Mouse (Mus musculus): ENCODE data around the gene Tigd3. TPM values are rescaled to one million over a fixed set of nuclear protein-coding genes. Genes with fewer than 3 reads are reported as not detected.
A peak's percentile ranks its signal among the peaks of the same experiment; 100 is the strongest.

The Tigd3 gene
- polyA plus RNA-seq, 1 experiment = 0.70 TPM

GRCm38 (mm10) chr19:5879735-5880134, 14.2 kb downstream of the Tigd3 start:
- Histone ChIP-seq H3K4me3 (ENCODE audit: insufficient read depth, low read length) (peak overlapping the region; percentile 31), H3K4me1 (ENCODE audit: control insufficient read depth, insufficient read depth, low read length) (peaks cover 45% of the 10 kb centered on the region), H3K27ac (ENCODE audit: insufficient read depth, low read depth, low read length) (no peak overlapping the region)
- TF ChIP-seq POLR2A (IDR thresholded peaks at IDR 0.05; ENCODE audit: borderline replicate concordance, low read depth, low read length) (no peak), CTCF (IDR thresholded peaks at IDR 0.05; ENCODE audit: low read depth, low read length) (no peak)

DNA sequence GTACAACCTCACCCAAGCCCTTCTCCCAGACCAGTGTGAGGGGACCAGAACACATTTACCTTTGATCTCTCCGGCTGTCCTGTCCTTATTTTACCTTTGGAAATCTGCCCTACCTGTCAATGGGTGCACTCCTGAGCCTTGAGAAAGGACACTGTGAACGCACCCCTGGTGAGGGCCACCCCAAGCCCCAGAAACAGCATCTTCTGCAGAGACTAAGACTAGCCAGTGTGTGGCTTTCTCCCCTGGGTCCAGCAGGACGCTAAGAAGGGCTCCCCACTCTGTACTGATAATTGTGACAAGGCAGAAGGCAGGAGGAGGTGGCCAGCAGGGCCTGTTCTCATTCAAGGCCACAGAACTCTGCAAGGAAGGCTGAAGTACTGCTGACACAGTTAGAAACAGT, 15.0 kb downstream of the Tigd3 start:
- Histone ChIP-seq H3K27ac (ENCODE audit: insufficient read depth, low read depth, low read length) (peak overlapping the region; percentile 98), H3K4me1 (ENCODE audit: control insufficient read depth, insufficient read depth, low read length) (peaks cover 47% of the 10 kb centered on the region), H3K4me3 (ENCODE audit: insufficient read depth, low read length) (peak overlapping the region; percentile 64)
- TF ChIP-seq CTCF (IDR thresholded peaks at IDR 0.05; ENCODE audit: low read depth, low read length) (no peak), POLR2A (IDR thresholded peaks at IDR 0.05; ENCODE audit: borderline replicate concordance, low read depth, low read length) (no peak)

GRCm38 (mm10) chr19:5878362-5878722, 15.6 kb downstream of the Tigd3 start:
- H3K4me3 ChIP-seq (ENCODE audit: insufficient read depth, low read length) = peak overlapping the region; percentile 64
- peak overlapping the region; percentile 98 for H3K27ac ChIP-seq (ENCODE audit: insufficient read depth, low read depth, low read length)
- peaks cover 51% of the 10 kb centered on the region for H3K4me1 ChIP-seq (ENCODE audit: control insufficient read depth, insufficient read depth, low read length)
- TF ChIP-seq POLR2A (IDR thresholded peaks at IDR 0.05; ENCODE audit: borderline replicate concordance, low read depth, low read length) = no peak
- TF ChIP-seq CTCF (IDR thresholded peaks at IDR 0.05; ENCODE audit: low read depth, low read length) = 0 out of 2 replicates have a peak, but pooled peaks have one; percentile 1

DNA sequence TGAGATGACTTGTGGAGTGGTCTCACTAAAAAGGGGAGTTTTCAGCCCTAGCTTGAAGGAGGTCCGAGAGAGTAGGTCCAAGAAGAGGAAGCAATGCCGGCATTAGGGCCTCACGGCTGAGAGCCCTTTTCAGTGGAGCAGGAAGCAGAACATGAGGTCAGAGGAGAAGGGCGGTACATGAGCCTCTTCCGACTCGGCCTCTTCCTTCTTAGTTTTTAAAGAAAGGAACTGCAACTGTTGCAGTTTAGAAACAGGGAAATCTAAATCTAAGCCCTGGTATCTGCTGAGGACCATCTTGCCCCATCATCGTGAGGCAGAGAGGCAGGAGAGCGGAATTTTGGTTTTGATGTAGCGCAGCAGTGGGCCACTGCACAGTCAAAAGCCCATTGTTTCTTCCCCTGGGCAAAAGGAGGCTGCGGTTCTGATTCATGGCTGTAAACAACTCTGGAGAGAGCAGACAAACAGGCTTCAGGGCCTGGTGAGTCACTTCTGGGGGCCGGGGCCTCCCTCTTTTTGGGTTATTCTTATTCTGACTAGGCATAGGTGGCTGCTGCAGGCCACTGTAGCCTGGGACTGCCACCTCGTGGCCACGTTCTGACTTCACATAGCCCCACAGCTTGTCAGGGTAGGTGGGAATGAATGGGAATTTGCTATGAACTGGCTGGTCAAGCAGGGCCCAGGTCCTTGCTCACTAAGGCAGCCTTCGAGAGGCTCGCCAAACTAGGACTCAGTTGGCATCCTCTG, 16.2 kb downstream of the Tigd3 start, which contains the start of gene Slc25a45:
Gene Slc25a45, plus strand, starts transcription at position 191 of the 744 bp plus-strand sequence.
- Histone ChIP-seq H3K27ac (ENCODE audit: insufficient read depth, low read depth, low read length) (peak within 1 kb of the TSS; percentile 98), H3K4me1 (ENCODE audit: control insufficient read depth, insufficient read depth, low read length) (peaks cover 55% of the 10 kb centered on the region), H3K4me3 (ENCODE audit: insufficient read depth, low read length) (peak within 1 kb of the TSS; percentile 64)
- peak; percentile 64; the same call in 1 of the 2 replicates for TF ChIP-seq CTCF (IDR thresholded peaks at IDR 0.05; ENCODE audit: low read depth, low read length)
- TF ChIP-seq POLR2A (IDR thresholded peaks at IDR 0.05; ENCODE audit: borderline replicate concordance, low read depth, low read length) = no peak

GRCm38 (mm10) chr19:5874969-5875480, 18.9 kb downstream of the Tigd3 start, which contains the start of gene Frmd8:
Gene Frmd8 (minus strand): TSS chr19:5875274.
- Histone ChIP-seq H3K4me1 (ENCODE audit: control insufficient read depth, insufficient read depth, low read length) (peaks cover 38% of the 10 kb centered on the region), H3K27ac (ENCODE audit: insufficient read depth, low read depth, low read length) (peak within 1 kb of the TSS; percentile 32), H3K4me3 (ENCODE audit: insufficient read depth, low read length) (peak within 1 kb of the TSS; percentile 67)
- TF ChIP-seq POLR2A (IDR thresholded peaks at IDR 0.05; ENCODE audit: borderline replicate concordance, low read depth, low read length) = no peak
- TF ChIP-seq CTCF (IDR thresholded peaks at IDR 0.05; ENCODE audit: low read depth, low read length) = no peak

DNA sequence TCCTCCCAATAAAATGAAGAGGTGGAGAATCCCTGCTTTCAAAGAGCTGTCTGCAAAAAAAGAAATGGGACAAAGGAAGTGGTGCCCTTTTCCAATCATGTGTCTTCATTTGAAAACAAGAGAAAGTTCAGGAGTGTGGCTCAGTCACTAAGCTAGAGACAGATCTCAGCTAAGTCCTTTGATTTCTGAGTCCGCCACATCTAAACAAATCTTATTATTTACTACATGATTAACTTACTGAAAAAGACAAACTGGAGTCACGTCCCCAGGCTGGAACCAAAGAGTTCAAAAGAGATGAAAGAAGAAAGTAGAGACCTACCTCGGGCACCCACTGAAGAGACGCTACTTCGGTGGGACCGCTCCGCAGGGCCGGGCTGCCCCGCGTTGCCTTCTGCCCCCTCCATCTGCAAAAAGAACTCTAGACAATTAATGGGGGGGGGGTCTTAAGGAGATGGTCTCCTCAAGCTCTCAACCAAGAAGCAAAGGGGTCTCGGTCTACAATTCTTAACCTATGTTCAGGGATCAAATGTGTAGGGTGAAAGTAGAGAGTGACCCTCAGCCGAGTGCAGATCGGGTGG, 19.5 kb downstream of the Tigd3 start:
- TF ChIP-seq POLR2A (IDR thresholded peaks at IDR 0.05; ENCODE audit: borderline replicate concordance, low read depth, low read length) (no peak), CTCF (IDR thresholded peaks at IDR 0.05; ENCODE audit: low read depth, low read length) (no peak)
- H3K4me3 ChIP-seq (ENCODE audit: insufficient read depth, low read length) = peak overlapping the region; percentile 67
- H3K4me1 ChIP-seq (ENCODE audit: control insufficient read depth, insufficient read depth, low read length) = peaks cover 33% of the 10 kb centered on the region
- H3K27ac ChIP-seq (ENCODE audit: insufficient read depth, low read depth, low read length) = peak overlapping the region; percentile 32

GRCm38 (mm10) chr19:5872931-5873556, 20.9 kb downstream of the Tigd3 start:
- Histone ChIP-seq H3K4me1 (ENCODE audit: control insufficient read depth, insufficient read depth, low read length) (peaks cover 31% of the 10 kb centered on the region), H3K27ac (ENCODE audit: insufficient read depth, low read depth, low read length) (no peak overlapping the region), H3K4me3 (ENCODE audit: insufficient read depth, low read length) (no peak overlapping the region)
- no peak for TF ChIP-seq POLR2A (IDR thresholded peaks at IDR 0.05; ENCODE audit: borderline replicate concordance, low read depth, low read length)
- no peak for TF ChIP-seq CTCF (IDR thresholded peaks at IDR 0.05; ENCODE audit: low read depth, low read length)

- TF ChIP-seq CTCF (IDR thresholded peaks at IDR 0.05; ENCODE audit: low read depth, low read length) (no peak), POLR2A (IDR thresholded peaks at IDR 0.05; ENCODE audit: borderline replicate concordance, low read depth, low read length) (no peak)
- no peak overlapping the region for H3K4me3 ChIP-seq (ENCODE audit: insufficient read depth, low read length)
- no peak overlapping the region for H3K27ac ChIP-seq (ENCODE audit: insufficient read depth, low read depth, low read length)
- H3K4me1 ChIP-seq (ENCODE audit: control insufficient read depth, insufficient read depth, low read length) = peaks cover 31% of the 10 kb centered on the region
These were observed 21.4 kb downstream of the Tigd3 start for GRCm38 (mm10) chr19:5872528-5872927.

- peaks cover 24% of the 10 kb centered on the region for H3K4me1 ChIP-seq (ENCODE audit: control insufficient read depth, insufficient read depth, low read length)
- no peak overlapping the region for H3K4me3 ChIP-seq (ENCODE audit: insufficient read depth, low read length)
- H3K27ac ChIP-seq (ENCODE audit: insufficient read depth, low read depth, low read length) = no peak overlapping the region
- no peak for TF ChIP-seq CTCF (IDR thresholded peaks at IDR 0.05; ENCODE audit: low read depth, low read length)
- TF ChIP-seq POLR2A (IDR thresholded peaks at IDR 0.05; ENCODE audit: borderline replicate concordance, low read depth, low read length) = no peak
These were observed 22.3 kb downstream of the Tigd3 start for GRCm38 (mm10) chr19:5871683-5872082.

All from bone marrow macrophage, adult 2 months (primary cell).